Mouse (Mus musculus): ENCODE data around the gene Cxcr5.

The Cxcr5 gene

GRCm38 (mm10) chr9:44477339-44478228 lies 84.1 kb downstream of the Cxcr5 start:
- no peak for DNase-seq

GRCm38 (mm10) chr9:44475936-44476335 lies 85.7 kb downstream of the Cxcr5 start:
- DNase-seq = no peak

GRCm38 (mm10) chr9:44474327-44474726 lies 87.3 kb downstream of the Cxcr5 start:
- DNase-seq = no peak

- no peak for DNase-seq
Measured at GRCm38 (mm10) chr9:44473184-44473583, 88.5 kb downstream of the Cxcr5 start.

- no peak for DNase-seq
Measured at GRCm38 (mm10) chr9:44468800-44469199, 92.9 kb downstream of the Cxcr5 start.

- DNase-seq = no peak
Measured at GRCm38 (mm10) chr9:44468224-44468623, 93.5 kb downstream of the Cxcr5 start.

GRCm38 (mm10) chr9:44461950-44462349 lies 99.7 kb downstream of the Cxcr5 start:
- no peak for DNase-seq

Data from right cerebral cortex, adult 18-20 months (tissue).